Mouse (Mus musculus): ENCODE measurements at regions not wholly inside any gene's neighbourhood (a gene's known extent, or its start where the extent isn't known, plus 50 kb on each side); places are given as distances from the start of the nearest gene placed in this dataset.
A peak's percentile ranks its signal among the peaks of the same experiment; 100 is the strongest.

DNA sequence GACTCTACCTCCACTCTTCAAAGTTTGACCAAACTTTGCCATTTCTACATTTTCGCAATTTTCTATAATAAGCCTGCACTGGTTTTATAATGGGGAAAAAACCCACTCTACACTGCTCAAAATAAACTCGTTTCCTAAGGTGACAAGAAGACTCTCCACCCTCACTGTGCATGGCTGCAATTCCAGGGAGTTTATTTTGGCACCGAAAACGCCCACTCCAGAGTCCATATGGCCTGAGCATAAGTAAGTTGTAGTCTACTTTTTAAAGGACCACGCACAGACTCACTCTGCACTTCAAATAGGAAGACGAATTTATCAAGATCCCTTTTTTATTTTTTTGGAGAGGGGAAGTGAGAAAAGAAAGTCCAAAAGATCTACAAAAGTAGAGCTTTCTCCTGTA is 219.4 kb downstream of the Pdcd6ip start:
- DNase-seq: no peak

DNA sequence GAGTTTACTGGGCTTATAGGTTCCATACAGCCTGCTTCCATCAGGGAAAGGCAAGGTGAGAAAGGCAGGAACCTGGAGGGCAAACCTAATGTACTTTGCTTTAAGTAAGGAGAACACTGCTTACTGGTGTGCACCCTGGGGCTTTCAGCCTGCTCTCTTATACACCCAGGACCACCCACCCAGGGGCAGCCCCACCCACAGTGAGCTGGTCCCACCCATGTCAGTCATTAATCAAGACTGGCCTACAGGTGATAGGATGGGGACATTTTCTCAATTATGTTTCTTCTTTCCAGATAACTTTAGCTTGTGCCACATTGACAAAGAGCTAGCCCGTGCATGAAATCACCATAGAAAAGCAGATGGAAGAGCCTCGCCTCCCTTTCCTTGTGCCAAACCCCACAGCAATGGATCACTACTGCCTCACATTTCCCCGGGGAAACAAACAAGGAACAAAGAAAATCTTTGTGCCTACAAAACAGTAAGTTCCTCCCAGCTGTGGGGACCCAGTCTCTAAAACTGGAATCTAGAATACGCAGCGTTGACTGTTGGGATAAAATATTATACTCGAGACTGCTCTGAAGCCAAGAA is 221.5 kb downstream of the Pdcd6ip start:
- no peak for DNase-seq

DNA sequence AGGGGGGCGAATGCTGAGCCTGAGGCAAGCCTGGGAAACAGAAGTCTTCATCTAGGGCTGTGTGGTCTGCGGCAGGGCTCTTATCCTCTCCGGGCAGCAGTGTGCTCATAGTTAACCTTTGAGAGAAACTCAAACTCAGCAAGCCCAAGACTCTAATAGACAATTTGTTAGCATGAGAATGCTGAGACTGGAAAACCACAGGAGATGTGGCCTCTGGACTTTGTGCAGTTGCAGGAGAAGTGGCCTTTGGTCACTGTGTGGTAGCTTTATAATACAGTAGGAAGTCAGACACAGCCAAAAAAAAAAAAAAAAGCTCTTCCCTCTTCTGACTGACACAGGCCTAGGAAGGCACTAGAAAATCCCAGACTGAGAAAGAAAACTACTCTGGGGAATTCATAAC is 228.2 kb downstream of the Pdcd6ip start:
- no peak for DNase-seq

DNA sequence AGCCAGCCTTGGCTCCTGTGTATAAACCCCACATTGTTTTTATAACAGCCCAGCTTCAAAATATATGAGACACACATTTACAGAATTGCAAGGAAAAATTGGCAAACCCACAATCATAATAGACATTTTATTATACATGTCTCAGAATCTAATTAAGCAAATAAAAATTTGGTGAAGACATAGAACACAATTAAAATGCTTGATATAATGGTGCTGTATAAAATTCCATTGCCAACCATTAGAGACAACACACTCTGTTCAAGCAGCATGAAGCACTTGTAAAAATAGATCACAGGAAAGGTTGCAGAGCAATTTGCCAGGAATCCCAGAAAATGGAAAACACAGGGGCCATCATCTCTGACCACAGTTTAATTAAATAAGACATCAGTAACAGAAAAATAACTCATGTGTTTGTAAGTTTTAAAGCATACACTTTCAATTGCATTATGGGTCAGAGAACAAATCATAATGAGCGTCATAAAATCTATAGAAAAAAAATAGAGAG is 229.2 kb downstream of the Pdcd6ip start:
- DNase-seq: no peak

DNA sequence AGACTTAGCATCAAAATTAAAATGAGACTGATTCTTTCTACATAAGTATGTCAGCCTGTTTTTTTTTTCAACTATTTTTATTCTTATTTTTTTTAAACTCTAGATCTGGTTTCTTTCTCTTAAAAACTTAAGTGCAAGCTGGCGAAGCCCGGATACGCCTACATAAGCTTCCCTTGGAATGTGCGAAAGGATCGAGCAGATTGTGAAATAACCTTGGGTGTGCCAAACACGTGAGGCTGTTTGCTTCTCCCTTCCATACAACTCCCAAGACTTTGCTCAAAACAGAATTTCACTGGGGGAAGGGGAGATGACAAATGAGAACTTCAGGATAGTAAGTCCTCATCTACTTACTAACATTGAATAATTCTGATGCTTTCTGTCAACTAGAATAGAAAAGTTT is 236.3 kb downstream of the Pdcd6ip start:
- DNase-seq: no peak

DNA sequence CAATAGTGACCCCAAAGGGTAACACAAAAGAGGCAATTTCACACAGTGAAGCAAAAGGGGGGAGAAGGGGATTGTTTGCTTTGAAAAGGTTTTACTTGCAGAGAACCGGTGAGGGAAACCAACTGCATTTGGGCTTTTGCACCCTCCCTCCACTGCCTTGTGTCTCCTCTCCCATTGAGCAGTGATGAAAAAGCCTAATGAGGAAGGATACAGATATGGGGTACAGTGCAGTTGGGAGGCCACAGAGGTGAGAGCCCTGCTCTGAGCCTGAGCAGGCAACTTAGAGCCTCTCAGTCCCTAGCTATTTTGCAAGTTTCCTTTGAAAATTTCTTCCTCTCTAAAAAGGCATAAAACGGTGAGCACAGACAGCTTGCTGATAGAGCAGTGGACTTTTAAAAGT is 245.2 kb downstream of the Pdcd6ip start:
- DNase-seq: no peak

DNA sequence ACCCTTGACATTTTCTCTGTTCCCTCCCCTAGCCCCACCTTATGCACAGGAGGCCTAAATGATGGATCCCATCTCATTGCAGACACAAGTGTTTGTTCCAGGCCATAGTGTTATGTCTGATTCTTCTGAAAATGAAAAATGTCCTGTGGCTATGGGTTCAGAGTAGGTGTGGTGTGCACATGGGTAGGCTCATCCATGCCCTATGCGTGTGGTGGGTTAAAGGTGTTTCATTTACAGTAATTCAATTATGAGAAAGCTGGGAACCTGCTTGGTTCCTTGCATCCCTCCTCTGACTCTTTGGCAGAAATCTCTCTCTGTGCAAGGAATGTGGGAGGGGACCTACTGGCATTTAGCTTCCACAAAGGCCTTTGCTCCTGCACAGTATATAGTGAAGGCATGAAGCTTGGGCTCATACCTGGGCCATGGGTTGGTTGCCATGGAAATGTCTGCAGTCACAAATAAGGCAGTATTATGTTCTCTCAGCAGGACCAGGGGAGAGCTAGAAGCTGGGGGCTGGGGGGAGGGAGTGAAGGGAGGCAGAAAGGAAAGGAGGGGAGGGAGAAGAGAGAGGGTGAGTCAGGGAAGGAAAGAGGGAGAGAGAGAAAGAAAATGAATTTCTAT is 245.7 kb downstream of the Pdcd6ip start:
- no peak for DNase-seq

DNA sequence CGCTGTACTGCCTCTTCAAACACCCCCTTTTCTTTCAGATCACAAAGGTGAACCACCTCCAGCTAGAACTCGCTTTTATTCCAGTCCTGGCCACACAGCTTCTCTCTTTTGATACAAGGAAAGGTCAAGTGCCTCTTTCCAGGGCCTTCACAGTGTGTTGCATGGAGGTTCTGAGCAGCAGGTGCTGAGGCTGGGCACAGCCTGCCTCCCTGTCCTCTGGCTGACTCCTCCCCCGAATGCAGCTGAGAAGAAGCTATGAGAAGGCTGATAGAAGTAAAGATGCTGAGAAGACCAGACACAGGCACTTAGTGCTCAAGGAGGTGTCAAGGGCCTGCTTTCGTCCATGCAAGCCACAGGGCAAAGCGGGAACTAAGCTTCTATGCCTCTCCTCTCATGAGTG is 248.2 kb downstream of the Pdcd6ip start:
- DNase-seq: no peak

DNA sequence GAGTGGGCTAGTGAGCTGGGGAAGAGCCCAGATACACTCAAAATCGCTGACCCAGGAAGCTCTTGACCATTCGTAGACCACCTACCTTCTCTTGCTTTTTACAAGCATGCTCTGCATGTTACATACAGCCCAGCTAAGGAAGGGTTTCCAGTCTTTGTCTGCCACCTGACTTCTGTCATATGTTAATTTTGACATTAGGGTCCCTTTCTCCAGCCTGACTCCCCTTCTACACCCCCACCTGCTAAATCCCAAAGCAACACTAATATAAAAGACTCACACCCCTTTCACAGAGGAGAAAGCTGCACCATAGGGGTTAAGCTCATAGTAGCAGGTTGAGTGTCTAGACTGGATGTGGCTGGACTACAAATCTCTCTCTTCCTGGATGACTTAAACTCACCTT is 248.8 kb downstream of the Pdcd6ip start:
- no peak for DNase-seq

DNA sequence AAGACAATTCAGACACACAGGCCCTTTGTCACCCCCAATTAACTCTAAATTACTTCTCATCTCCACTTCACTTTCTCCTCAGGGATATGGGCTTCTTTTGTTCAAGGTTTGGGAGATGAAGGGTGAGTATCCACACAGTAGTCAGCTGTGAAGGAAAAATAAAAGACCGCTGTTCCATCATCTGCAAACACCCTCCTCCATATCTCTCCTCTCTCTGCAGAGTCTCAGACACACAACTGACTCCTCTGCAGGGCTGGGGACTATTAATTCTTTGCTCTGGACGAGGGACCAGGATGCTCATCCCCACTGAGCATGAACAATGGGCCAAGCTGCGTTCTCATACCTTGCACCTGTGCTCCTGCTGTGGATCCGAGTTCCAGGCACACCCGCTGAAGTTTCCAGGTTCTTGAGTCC is 249.3 kb downstream of the Pdcd6ip start:
- no peak for DNase-seq

DNA sequence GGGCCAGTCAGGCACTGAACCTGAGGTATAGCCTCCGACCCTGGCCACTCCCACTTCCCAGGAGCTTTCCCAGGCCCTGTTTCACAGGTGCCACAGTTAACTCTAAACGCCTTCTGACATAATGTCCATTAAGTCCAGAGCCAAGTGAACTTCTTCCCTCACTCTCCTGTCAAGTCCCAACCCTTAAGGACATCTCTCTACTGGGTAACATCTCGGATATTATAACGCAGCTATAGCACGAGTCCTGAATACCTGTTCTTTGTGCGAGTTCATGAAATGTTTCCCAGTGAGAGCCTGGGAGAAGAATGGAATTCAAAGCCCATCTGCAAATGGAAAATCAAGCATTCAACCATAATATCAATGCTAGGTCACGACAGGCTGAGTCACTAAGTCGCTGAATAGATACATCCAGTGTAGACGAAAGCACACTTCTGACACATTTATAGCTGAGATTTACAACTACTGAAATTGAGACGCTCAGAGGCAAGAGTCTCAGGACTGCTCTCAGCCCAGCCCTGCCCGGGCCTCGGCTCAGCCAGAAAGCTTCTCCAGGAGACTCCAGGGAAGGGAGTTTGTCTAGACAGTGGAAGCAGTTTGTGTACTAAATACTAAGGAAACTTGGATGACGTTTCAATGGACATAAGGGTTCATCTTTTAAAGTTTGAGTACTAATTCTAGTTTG is 250.7 kb downstream of the Pdcd6ip start:
- no peak for DNase-seq

DNA sequence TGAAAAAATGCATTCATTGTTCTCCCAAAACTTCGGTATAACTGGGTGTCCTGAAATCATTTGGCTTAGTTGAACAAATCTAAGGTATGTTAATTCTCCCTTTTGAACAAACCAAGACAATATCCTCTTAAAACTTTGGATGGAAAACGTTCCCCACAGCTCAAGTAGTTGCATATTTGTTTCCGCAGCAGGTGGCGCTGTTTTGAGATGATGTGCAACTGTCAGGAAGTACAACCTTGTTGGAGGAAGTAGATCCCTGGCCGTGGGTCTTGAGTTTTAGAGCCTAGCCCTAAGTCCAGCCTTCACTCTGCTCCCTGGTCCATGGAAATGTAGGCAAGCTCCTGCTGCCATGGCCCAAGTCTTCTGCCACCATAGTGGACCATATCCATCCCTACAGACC is 252.5 kb downstream of the Pdcd6ip start:
- DNase-seq: no peak

DNA sequence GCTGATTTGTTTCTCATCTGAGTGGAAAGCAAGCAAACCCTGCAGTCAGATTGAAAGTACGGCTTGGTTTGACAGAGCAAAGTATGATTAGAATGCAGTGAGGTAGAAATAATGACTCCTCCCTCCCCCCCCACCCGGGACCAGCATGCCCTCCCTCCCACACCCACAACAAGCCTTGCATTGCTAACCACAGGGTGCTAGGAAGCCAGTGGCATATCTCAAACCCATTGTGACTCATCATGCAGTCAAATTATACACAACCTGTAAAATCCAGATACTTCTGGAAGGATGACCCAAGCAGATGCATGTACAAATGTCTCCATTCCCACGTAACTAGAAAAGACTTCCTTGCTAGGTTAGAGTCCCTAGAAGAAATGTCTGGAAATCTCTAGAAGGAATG is 254.8 kb downstream of the Pdcd6ip start:
- DNase-seq: no peak

DNA sequence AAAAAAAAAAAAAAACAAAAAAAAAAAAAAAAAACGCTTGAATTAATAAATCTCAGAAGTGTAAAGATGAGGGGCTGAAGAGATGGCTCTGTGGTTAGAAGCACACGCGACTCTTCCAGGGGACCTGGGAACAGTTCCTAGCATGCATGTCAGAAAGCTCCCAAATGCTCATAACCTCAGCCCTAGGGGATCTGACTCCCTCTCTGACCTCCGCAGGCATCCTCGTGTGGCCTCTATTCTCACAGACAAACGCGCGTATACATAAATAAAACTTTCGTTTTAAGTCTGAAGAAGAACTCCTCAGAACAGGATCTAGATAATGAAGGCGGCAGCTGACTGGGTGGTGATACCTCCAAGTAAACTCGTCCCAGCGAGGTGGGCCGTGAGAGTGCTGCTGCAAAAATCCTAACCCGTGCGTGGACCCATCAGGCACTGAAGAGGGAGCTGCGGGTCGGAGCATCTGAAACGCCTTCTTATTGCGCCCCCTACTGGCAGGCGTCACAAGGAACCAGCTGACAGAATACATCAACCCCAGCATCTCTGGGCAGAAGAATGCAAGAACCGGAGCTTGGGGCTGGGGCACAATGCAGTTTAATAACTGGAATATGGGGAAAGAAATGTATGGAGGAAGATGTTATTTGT is 266.2 kb downstream of the Pdcd6ip start:
- peak; percentile 87 to 92 for DNase-seq

DNA sequence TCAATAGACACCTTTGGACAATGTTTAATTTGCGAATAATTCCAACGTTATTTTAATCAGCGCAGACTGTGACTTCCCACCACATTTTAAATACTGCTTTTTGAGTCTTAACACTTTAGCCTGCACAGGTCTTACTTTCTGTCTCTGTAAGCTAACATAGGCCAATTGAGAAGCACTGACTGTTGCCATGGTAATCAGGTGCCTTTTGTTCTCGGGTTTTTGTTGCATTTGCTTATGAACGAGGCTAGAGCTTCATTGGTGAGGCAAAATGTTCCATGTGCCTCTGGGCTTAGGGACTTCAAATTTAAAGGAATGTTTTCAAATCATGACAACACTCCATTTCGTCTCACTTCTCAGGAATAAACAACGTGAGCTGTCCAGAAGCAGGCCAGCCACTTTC is 269.7 kb downstream of the Pdcd6ip start:
- DNase-seq: no peak

DNA sequence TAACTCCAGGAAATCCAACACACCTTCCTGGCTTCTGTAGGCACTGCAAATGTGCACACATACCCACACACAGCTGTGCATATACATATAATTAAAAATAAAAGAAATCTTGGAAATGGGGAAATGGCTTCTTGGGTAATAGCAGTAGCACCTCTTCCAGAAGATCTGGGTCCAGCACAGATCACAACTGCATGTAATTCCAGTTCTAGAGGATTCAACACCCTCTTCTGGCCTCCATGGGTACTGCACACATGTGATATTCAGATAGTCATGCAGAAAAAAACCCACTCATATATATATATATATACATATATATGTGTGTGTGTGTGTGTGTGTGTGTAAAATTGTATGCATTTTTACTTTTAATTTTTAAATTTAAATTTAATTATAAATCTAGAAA is 272.1 kb downstream of the Pdcd6ip start:
- no peak for DNase-seq

DNA sequence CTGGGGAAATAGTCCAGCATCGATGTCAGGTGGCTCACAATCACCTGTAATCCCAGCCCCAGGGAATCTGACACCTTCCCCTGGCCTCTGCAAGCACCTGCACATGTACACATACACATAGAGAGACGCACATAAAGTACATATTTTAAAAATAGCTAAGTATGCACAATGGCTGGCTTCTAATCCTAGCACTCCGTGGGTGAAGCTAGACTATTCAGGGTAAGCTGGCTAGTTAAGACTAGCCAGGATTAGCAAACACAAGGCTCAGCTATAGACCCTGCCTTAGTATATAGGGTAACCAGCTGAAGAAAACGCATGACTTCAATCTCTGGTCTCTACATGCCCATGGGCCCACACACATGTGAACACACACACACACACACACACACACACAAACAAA is 274.6 kb downstream of the Pdcd6ip start:
- DNase-seq: no peak

DNA sequence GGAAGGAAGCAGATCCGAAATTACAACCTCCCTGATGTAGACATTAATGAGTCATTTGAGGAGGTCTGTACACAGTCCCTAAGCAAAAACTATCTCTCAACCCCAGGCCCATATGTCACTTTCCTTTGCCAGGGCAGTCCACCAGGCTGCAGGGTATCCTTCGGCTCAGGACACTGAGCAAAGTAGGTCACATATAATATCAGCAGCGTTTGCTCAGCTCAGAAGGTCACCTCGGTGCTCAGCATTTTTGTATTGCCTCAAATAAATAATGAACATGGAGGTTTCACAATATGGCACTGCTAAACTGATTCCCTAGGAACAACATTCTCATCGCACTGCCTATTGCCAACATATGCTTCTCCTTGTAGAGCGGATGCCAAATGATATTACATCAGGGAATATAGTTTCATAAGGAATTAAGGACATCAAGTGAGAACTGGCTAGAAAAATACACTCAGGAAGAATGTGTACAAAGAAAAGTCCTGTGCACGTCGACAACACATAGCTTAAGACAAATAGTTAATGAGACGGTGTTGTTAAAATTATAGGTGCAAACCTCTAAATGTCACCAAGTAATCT is 275.4 kb downstream of the Pdcd6ip start:
- peak; percentile 44 to 48 for DNase-seq

DNA sequence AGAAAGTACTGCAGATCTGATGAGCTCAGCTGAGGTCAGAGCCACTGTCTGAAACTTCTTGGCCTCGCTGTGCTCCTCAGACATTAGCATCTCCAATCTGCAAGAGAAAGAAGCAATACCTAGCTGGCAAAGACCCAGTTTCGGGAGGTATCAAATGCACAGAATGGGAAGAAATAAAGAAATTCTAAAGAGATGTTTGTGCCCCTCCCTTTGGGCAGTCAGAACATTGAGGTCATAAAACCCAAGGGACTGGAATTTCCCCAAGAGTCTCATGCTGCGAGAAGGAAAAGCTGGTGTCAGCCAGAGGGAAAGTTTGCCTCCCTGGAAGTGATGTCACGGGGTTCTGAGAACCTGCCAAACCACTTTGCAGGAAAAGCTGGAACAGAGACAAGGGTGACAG is 277.6 kb downstream of the Pdcd6ip start:
- DNase-seq: no peak

DNA sequence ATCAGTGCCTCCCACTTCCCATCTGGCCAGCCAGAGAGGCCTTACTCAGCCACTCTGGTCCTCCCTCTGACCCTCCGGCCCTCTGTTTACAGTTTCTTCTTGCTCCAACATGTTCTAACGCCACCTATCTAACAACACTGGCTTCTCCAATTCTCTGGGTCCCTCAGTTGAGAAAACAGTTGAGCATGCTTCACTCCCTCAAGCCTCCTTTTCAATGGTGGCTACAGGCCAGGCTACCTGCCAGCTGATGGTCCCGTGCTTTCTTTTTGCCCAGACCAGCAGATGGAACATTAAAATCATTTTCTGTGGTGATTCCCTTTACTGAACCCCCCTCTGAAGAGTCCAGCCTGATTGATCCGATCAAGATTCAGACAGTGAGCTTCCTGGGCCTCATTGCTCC is 280.8 kb downstream of the Pdcd6ip start:
- DNase-seq: no peak

DNA sequence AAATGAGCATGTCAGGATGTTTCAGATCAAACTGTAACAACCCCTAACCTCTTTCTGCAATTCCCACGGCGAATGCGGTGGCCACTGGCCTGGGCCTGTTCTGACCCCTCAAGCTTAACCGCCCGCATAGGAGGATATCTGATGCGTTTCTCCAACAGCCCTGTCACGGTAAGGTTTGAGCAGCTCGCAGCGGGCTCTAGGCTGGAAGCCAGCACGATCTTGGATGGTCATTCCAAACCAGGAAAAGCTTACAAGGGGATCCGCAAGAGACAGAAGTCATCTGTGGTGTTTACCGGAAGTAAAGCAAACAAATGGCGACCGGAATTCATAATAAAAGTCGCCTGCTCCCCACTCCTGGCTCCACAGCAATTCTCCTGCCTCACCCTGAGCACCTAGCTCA is 281.7 kb downstream of the Pdcd6ip start:
- peak in 1 of 2 experiments; percentile 17 for DNase-seq

DNA sequence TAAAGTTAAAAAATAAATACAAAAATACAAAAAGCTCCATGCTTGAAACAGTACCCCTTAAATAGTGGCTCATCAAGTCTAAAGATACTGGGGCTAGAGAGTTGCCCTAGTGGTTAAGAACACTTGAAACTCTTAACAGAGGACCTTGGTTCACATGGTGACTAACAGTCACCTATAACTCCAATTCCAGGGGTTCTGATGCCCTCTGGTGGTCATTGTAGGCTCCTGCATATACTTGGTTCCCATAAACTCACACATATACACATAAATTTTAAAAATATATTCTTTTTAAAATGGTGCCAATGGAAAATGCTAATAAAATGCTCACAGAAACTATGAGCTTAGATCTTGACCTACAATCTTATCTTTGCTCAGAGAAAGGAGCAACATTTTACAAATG is 286.4 kb downstream of the Pdcd6ip start:
- DNase-seq: no peak

DNA sequence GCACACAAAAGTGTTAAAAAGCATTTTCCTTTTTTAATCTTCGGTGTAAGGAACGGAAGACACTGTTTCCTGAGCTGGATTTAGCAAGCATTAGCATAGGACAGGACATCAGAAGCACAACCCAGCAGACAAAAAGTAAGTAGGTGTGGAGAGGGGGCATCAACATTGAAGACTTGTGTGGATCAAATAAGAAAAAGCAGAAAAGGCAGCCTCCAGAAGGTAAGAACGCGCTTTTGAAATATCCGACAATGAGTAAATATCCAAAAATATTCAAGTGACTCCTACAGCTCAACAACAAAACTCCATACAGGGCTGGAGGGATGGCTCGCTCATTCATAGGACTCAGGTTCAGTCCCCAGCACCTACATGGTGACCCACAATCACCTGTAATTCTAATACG is 286.9 kb downstream of the Pdcd6ip start:
- DNase-seq: no peak

DNA sequence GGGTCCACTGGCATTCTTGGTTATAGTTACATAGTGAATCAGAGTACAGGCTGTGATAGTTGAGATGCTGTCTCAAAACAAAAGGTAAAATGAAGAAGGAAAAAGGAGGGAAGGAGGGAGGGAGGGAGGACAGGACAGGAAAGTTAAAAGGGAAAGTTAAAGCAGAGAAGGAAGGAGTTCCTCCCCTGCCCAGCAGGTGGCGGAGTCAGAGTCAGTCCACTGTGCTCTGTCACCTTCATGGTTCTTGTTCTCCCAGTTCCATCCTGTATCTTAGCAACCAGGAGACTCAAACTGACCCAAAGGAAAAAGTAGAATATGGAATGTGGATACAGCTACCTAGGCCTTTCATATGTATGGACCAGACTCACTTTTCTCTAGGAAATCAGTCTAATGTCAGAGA is 288.3 kb downstream of the Pdcd6ip start:
- DNase-seq: no peak
